Mouse (Mus musculus): ENCODE data around the gene Fxn.

DNA sequence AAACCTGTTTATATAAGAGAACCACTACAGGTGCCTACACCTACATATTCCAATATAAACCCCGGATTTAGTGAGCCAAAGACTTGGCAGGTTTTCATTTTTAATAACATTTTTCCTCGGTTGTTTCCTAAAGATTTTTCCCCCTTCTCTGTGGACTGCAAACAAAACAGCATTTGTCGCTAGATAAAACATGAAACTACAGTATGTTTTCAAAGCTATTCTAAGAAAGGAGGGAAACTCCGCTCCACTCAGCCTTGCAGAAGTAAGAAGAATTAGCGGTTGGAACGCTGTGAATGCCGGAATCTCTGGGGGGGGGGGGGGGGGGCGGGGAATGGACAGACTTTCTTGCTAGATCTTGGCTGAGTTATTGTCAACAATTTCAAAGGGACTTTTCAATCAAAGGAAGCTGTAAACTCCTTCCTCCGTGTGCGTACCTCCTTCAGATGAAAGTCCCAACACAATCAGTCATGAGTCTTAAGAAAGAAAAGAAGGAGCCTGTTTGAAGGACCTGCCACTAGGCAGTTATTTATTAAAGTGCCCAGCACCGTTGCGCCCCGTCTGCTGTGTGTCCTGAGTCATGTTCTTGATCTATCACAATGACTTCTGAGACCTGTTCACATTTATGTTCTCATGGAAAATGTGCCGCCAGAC is 59.5 kb downstream of the Fxn start:
- TF ChIP-seq CTCF (IDR thresholded peaks at IDR 0.05; ENCODE audit: low read depth) (no peak), EP300 (IDR thresholded peaks at IDR 0.05; ENCODE audit: low read depth) (no peak)

Data from liver, postnatal 0 days (tissue).